Mouse (Mus musculus): ENCODE data around the gene Fam83b.

Fam83b gene

DNA sequence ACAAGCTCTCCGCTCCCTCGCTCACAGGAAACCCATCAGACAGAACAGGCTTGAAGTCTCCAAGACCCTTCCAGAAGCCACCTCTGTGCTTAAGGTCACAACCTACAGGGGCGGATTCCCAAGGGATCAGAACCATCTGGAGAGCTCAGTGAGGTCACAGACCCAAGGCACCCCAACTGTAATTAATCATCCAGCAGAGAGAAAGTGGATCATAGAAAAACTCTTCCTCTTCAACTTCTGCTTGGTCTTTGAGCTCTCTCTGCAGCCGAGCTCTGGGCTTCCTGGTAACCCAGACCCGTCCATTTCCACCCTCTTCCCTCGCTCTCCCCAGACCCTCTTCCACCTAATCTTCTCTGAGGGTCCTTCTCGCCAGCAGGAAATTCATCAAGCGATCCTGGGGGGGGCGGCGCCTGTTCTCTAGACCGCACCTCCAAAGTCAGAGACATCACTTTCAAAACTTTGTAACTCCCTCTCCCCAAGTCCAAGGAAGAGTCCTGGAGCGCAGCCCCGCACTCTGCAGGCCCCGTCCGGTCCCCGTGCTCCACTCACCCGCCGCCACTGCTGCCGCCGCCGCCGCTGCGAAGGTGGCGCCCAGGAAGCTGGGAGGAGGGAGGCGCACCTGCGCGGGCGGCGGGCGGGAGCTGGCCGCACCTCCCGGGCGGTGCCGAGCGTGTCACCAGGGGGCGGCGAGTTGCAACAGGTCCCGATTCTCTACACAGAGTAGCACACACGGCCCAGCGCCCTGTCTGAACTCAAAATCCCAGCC, at the start of gene Fam83b:
TSS of gene Fam83b (minus strand) at position 602 of the 766 bp plus-strand sequence.
- no peak for DNase-seq (ENCODE audit: extremely low read depth, low read depth, low spot score)

DNA sequence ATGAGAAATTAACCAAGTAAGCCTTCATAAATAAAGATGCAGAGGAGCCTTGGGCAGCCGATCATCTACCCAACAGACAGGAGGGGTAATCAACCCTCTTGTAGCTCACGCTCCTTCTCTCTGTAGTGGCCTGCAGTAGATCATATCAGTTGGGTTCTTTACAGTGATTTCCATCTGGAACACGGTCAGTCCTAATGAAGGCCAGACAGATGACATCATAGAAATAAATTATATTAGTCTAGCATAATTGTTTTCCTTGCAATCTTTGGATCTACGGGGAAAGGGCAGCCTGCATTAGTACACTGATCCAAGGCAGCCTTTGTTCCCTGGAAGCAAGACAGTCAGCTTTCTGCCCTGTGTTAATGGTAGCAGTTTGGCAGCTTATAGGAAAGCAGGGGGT, 47.2 kb upstream of the Fam83b start:
- DNase-seq (ENCODE audit: extremely low read depth, low read depth, low spot score), result no peak

- no peak for DNase-seq (ENCODE audit: extremely low read depth, low read depth, low spot score)
Observed at GRCm38 (mm10) chr9:76603744-76604143, 36.8 kb upstream of the Fam83b start.

DNA sequence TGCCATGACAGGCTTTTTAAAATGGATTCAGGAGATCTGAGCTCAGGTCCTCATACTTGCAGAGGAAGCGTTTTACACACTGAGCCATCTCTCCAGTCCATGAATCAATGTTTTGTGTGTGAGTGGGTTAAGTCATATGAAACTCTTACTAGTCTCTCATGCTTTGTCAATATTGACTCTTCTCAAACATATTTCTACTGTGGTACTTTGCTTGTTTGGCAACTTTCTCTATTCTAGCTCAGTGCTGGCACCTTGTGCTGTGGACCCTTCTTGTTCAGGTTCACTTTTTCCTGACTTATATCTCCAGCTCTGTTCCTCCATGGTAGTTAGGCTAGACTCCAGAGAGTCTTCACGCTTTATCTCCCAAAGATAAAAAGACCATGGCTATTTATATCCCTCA, 36.0 kb upstream of the Fam83b start:
- no peak for DNase-seq (ENCODE audit: extremely low read depth, low read depth, low spot score)

- DNase-seq (ENCODE audit: extremely low read depth, low read depth, low spot score), result no peak
Observed at GRCm38 (mm10) chr9:76597395-76597794, 30.5 kb upstream of the Fam83b start.

- DNase-seq (ENCODE audit: extremely low read depth, low read depth, low spot score), result no peak
Observed at GRCm38 (mm10) chr9:76593841-76594240, 26.9 kb upstream of the Fam83b start.

DNA sequence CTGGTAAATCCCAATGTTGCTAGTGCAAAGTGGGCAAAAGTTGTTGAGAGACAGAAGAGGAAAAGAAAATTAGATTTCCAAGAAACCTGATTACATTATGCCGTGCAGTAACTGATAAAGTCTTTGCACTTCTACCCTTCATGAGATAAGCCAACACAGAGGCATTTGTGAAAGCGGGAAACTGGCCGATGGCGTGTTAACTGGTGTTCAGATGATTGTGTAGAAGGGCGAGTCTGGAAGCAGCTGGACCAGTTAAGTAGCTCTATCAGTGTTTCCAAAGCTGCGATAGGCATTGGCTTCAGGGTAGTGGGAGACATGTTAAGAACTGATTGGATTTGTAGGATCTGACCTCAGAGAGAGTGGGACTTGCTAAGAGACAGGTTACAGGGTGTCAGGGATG, 17.0 kb upstream of the Fam83b start:
- DNase-seq (ENCODE audit: extremely low read depth, low read depth, low spot score), result no peak

DNA sequence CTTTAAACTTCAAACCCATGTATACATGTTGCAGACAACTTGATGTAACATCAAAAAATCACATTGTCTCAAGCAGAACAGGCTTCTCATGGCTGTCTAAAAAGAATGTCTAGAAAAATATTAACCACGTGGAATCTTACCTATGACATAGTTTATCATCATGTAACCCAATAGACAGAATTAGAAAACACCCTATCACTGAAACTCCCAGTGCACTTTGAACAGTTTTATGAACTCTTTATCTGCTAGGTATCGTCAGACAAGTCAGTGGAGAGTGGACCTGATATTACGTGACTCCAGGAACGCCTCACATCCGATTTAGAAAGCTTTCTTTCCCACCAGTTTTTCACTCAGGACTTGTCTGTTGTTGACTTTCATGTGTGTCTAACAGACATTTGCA, 15.1 kb upstream of the Fam83b start:
- DNase-seq (ENCODE audit: extremely low read depth, low read depth, low spot score), result no peak

DNA sequence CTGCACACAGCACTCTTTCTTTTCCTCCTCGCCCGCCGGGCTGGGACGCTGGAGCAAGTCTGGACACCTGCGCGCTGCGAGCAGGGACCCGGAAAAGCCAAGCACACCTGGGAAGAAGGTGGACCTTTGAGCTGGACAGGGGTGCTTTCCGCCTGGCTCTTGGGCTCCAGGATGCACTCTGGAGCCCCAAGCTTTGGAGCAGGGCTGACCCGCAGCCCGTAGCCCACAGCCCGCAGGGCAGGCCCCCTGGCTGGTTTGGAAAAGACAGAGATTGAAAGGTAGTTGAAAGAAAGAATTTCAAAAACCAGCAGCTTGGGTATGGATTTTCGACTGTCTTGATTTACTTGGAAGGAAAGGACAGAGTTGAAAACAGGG, 352 bp upstream of the Fam83b start:
- no peak for DNase-seq (ENCODE audit: extremely low read depth, low read depth, low spot score)

GRCm38 (mm10) chr9:76565656-76566055, 1.3 kb downstream of the Fam83b start:
- DNase-seq (ENCODE audit: extremely low read depth, low read depth, low spot score), result no peak

GRCm38 (mm10) chr9:76564071-76564470, 2.8 kb downstream of the Fam83b start:
- no peak for DNase-seq (ENCODE audit: extremely low read depth, low read depth, low spot score)

GRCm38 (mm10) chr9:76562794-76563193, 4.1 kb downstream of the Fam83b start:
- DNase-seq (ENCODE audit: extremely low read depth, low read depth, low spot score), result no peak

DNA sequence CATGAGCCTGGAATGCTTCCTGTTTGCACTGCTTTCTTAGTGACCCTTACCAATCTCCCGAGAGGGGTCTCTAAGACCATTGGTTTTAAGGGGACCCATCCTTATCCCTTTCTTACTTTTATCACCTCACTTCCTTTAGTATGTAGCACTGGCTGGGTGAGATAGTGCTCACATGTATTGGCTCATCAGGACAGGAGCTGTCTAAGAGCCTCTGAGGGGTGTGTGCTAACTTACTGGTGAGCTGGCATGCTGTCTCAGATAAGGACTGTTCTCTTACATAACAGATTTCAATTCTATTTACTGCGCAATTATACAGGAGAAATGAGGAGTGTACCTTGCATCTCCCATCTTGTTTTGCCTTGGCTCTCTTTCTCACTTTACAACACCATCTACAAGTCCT, 7.7 kb downstream of the Fam83b start:
- peak; percentile 65 for DNase-seq (ENCODE audit: extremely low read depth, low read depth, low spot score)

DNA sequence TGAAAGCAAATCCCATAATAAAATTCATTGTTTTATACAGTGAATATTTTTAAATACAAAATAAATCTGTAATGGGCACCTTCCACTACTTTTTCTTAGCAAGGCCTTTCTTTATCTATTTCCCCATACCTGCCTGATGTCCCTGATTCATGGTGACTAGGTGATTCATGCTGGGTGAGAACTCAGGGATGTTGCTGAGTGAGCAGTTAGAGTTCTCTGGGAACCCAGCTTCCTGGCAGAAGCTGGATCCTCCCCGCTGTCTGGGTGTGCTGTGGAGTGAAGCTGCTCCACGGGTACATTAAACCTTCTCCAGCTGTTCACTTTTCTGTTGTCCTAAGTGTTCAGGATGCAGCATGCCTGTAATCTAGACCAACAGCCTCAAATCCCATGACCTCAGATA, 13.2 kb downstream of the Fam83b start:
- DNase-seq (ENCODE audit: extremely low read depth, low read depth, low spot score), result no peak

DNA sequence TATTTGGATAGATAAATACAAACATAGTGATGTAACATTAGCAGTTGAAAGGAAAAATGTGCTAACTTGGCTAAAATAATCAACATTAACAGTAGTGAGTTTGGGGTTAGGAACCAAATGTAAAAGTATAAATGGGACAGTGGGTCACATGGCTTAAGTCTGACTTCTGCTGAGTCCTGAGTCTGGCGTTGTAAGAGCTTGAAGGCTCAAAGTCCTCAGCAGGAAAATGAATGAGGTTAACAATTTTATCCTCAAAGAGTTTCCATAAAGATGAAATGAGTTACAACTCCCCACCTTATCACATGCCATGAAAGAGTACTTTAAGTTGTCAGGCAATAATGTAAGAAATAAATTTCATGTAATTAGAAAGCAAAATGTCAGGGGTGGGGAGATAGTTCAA, 13.8 kb downstream of the Fam83b start:
- no peak for DNase-seq (ENCODE audit: extremely low read depth, low read depth, low spot score)

- no peak for DNase-seq (ENCODE audit: extremely low read depth, low read depth, low spot score)
Observed at GRCm38 (mm10) chr9:76546714-76547113, 20.2 kb downstream of the Fam83b start.

DNA sequence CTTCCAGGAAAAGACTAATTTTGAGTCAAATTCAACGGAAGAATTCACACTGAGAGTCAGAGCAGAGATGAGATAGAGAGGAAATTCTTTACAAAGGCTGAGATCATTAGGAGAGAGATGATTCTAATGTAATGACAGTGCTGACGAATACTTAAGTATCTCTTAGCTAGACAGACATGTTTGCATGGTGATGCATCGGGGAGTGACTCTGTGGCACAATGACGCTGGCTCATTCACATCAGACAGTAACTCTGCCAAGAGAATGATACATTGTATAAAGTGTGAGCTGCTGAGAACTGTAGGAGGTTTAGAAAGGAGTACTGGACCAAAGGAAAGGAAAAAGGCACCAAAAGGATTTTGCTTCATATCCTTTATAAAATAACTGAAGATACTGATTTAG, 26.2 kb downstream of the Fam83b start:
- no peak for DNase-seq (ENCODE audit: extremely low read depth, low read depth, low spot score)

DNA sequence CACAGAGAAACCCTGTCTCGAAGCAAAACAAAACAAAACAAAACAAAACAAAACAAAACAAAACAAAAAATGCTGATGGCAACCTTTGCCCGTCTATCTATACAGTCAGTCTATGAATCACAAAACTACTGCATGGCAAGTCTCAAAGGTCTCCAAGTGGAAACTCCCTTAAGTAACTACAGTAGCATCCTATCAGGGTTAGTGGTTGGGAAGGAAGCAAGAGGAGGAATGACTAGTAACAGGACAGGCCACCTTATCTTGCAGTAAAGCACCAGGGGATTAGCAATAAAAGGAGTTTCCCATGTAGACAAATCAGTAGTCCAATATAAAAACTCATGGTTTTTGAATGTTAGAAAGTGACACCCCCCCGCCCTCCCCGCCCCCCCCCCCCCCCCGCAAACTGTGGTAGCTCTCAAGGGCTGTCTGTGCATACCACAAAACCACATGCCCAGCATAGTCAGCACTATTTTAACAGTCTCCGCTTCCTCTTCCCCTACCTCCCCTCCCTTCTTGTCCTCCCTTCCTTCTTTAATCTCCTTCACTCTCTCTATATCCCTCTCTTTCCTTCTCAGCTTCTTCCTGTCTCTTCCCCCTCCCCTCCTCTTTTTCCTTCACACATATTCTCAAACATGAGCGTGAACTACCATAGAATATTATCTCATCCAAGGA, 26.8 kb downstream of the Fam83b start:
- DNase-seq (ENCODE audit: extremely low read depth, low read depth, low spot score), result no peak

- DNase-seq (ENCODE audit: extremely low read depth, low read depth, low spot score), result no peak
Observed at GRCm38 (mm10) chr9:76539271-76539670, 27.6 kb downstream of the Fam83b start.

GRCm38 (mm10) chr9:76536032-76536431, 30.9 kb downstream of the Fam83b start:
- DNase-seq (ENCODE audit: extremely low read depth, low read depth, low spot score), result no peak

- DNase-seq (ENCODE audit: extremely low read depth, low read depth, low spot score), result no peak
Observed at GRCm38 (mm10) chr9:76532403-76532802, 34.5 kb downstream of the Fam83b start.

DNA sequence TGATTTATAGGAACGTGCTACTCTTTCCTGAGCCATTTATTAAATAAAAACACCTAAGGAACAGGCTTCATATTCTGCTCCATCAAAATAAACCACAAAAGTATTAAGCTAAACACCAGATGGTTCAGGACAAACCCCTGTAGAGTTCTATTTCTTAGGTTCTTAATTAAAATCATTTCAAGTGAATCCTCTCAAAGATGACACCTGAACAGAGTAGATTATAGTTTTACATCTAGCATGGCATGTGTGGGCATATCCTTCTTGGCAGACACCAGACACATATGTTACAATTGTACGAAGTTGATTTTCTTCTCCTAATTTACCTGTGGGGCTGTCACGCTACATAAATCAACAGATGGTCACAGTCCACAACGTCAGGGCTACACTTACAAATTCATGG, 35.5 kb downstream of the Fam83b start:
- no peak for DNase-seq (ENCODE audit: extremely low read depth, low read depth, low spot score)

- no peak for DNase-seq (ENCODE audit: extremely low read depth, low read depth, low spot score)
Observed at GRCm38 (mm10) chr9:76525592-76525991, 41.3 kb downstream of the Fam83b start.

Measured in fat pad, adult 2 months (tissue).